Mouse (Mus musculus): ENCODE measurements around the gene Otop2. TPM values are rescaled to one million over a fixed set of nuclear protein-coding genes. Genes with fewer than 3 reads are reported as not detected.

The Otop2 gene
- polyA plus RNA-seq, 1 experiment from 2014 or later: not detected

DNA sequence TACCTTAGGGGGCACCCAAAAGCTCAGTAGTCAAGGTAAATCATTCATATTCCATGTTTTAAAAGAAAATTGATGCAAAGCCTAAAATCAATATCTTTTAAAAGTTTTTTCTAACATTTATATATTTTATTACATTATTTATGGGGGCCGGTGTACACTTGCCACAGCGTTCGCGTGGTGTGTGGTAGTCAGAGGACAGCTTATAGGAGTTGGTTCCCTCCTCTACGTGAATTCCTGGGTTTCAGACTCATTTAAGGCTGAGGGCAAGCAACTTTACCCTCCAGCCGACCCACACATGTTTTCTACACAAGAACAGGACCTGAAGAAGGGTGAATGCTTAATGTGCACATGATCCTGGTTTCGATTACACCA, 29.4 kb upstream of the Otop2 start:
- no peak for ATAC-seq (replicated peaks)
- no peaks in the 10 kb centered on the region for H3K27me3 ChIP-seq (replicated peaks)
- WGBS: 19% methylated on average over 7 of the region's 7 CpGs

GRCm38 (mm10) chr11:115278176-115278575, 28.8 kb upstream of the Otop2 start:
- no peak overlapping the region for H3K4me2 ChIP-seq
- WGBS: 78% methylated on average over 6 of the region's 6 CpGs
- H3K9ac ChIP-seq: no peak overlapping the region
- no peak for ATAC-seq (replicated peaks)
- no peaks in the 10 kb centered on the region for H3K9me3 ChIP-seq
- H3K27ac ChIP-seq: no peak overlapping the region
- no peaks in the 10 kb centered on the region for H3K36me3 ChIP-seq (replicated peaks)
- peaks cover 16% of the 10 kb centered on the region for H3K4me1 ChIP-seq
- no peak overlapping the region for H3K4me3 ChIP-seq
- no peaks in the 10 kb centered on the region for H3K27me3 ChIP-seq (replicated peaks)

More for the DNA sequence above, 29.4 kb upstream of the Otop2 start:
- Histone ChIP-seq H3K9ac (peak overlapping the region; percentile 43), H3K36me3 (replicated peaks) (no peaks in the 10 kb centered on the region), H3K4me3 (peak overlapping the region; percentile 74), H3K9me3 (no peaks in the 10 kb centered on the region), H3K4me2 (peak overlapping the region; percentile 52), H3K4me1 (peaks cover 16% of the 10 kb centered on the region), H3K27ac (peak overlapping the region; percentile 92)

DNA sequence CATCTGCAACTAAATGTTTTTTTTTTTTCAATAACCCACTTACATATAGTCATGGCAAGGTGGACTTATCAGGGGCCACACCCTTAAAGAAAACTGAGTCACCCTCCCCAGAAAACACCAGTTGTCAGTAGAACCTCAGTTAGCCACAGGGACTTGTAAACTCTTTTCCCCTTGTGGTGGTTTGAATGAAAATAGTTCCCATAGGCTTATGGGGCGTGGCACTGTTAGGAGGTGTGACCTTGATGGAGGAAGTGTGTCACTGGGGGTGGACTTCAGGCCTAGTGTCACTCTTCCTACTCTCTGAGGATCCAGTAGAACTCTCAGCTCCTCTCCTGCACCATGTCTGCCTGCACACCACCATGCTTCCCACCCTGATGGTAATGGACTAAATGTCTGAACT, 27.2 kb upstream of the Otop2 start:
- H3K36me3 ChIP-seq (replicated peaks): no peaks in the 10 kb centered on the region
- no peak overlapping the region for H3K9ac ChIP-seq
- WGBS: 59% methylated on average over 1 of the region's 1 CpGs
- H3K4me1 ChIP-seq: peaks cover 16% of the 10 kb centered on the region
- H3K9me3 ChIP-seq: no peaks in the 10 kb centered on the region
- H3K4me3 ChIP-seq: no peak overlapping the region
- no peak for ATAC-seq (replicated peaks)
- no peak overlapping the region for H3K27ac ChIP-seq
- no peaks in the 10 kb centered on the region for H3K27me3 ChIP-seq (replicated peaks)
- no peak overlapping the region for H3K4me2 ChIP-seq

- H3K27me3 ChIP-seq (replicated peaks): no peaks in the 10 kb centered on the region
- ATAC-seq (replicated peaks): no peak
- H3K4me1 ChIP-seq: peaks cover 4% of the 10 kb centered on the region; the same call in 1 of the 2 replicates
- no peaks in the 10 kb centered on the region for H3K9me3 ChIP-seq
- H3K4me3 ChIP-seq: no peak overlapping the region
- peak overlapping the region; percentile 30; the same call in 1 of the 2 replicates for H3K27ac ChIP-seq
- H3K36me3 ChIP-seq (replicated peaks): no peaks in the 10 kb centered on the region
- H3K4me2 ChIP-seq: no peak overlapping the region
- H3K9ac ChIP-seq: no peak overlapping the region
- WGBS: 79% methylated on average over 8 of the region's 8 CpGs
Observed at GRCm38 (mm10) chr11:115282295-115282694, 24.7 kb upstream of the Otop2 start.

DNA sequence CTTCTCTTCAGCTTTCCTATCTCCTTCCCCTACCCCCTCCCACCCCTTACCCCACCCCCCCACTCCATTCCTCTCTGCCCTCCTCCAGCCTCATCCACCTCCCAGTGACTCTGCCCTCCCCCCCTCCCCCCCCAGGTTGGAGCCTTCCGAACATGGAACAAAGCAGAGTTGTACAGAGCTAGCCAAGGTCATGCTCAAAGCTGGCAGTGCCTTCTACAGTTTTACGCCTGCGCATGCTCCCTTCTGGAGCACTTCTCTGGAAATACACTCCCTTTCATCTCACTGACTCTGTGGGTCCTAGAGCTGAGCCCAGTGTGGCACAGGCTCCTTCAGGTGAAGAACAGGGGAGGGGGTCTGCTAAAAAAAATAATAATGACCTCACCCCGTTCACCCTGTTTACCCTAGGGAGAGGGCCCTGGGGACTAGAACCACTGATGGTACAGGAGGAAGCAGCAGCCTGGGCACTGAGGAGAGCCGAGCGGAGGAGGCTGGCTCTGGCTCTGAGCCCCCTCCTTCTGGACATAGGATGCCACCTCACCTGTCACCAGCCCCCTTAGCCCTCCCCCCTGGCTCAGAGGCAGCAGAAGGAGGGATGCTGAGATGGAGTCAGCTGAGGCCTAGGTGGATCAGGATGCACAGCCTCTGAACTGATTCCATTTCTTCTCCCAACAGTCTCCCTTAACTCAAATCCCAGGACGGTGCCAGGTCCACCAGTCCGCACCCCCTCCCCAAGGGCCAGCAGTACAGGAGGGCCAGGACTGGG, 24.1 kb upstream of the Otop2 start:
- H3K27me3 ChIP-seq (replicated peaks): no peaks in the 10 kb centered on the region
- H3K4me1 ChIP-seq: no peaks in the 10 kb centered on the region
- H3K4me2 ChIP-seq: no peak overlapping the region
- H3K4me3 ChIP-seq: no peak overlapping the region
- no peak for ATAC-seq (replicated peaks)
- 78% methylated on average over 8 of the region's 8 CpGs for WGBS
- H3K36me3 ChIP-seq (replicated peaks): no peaks in the 10 kb centered on the region
- no peaks in the 10 kb centered on the region for H3K9me3 ChIP-seq
- no peak overlapping the region for H3K9ac ChIP-seq
- no peak overlapping the region for H3K27ac ChIP-seq

DNA sequence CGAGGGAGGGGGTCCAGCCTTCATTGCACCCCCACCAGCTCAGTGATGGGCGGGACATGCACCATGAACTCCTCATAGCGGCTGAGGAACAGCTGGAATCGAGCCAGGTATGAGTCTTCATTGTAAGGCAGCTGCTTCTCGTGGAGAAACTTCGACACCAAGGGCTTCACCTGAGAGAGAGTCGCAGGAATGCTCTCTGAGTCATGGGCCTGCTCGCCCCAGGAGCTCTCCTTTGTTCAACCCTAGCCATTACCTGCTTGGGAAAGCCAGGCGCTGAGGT, 23.5 kb upstream of the Otop2 start:
- Histone ChIP-seq H3K9me3 (no peaks in the 10 kb centered on the region), H3K4me3 (no peak overlapping the region), H3K9ac (no peak overlapping the region), H3K27ac (no peak overlapping the region), H3K4me1 (no peaks in the 10 kb centered on the region), H3K27me3 (replicated peaks) (no peaks in the 10 kb centered on the region), H3K36me3 (replicated peaks) (no peaks in the 10 kb centered on the region), H3K4me2 (no peak overlapping the region)
- ATAC-seq (replicated peaks): no peak
- 77% methylated on average over 9 of the region's 9 CpGs for WGBS

DNA sequence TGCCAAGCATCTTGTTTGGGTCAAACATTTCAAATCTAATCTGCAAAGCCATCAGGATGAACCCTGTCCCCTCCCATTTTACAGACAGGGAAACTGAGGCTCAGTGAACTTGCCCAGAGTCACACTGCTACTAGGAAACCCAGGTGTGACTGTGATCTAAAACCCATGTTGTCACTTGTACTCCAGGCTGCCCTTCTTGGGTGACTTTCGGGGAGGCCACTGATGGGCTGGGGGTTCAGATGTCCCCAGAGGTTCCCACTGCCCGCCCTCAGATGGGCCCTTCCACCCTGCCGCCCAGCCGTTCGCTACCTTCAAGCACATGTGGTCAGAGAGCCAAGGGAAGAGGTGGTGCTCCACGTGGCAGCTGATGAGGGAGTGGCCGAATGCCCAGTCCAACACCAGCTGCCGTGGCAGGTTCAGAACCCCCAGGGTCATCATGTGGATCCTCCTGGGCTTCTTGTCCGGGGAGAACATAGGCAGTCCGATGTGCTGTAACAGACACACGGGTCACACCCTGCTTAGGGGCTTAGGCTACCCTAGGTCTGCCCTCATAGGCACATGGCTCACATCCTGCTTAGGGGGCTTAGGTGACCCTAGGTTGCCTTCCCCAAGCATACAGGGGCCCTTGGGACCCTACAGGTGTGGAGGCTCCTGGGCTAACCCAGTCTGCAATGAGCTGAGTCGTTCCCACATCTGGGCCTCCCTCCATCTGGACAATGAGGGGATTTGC, 22.9 kb upstream of the Otop2 start:
- no peaks in the 10 kb centered on the region for H3K27me3 ChIP-seq (replicated peaks)
- WGBS: 88% methylated on average over 12 of the region's 12 CpGs
- ATAC-seq (replicated peaks): no peak
- H3K9ac ChIP-seq: no peak overlapping the region
- H3K36me3 ChIP-seq (replicated peaks): no peaks in the 10 kb centered on the region
- no peaks in the 10 kb centered on the region for H3K4me1 ChIP-seq
- no peak overlapping the region for H3K4me3 ChIP-seq
- H3K9me3 ChIP-seq: no peaks in the 10 kb centered on the region
- H3K4me2 ChIP-seq: no peak overlapping the region
- no peak overlapping the region for H3K27ac ChIP-seq

DNA sequence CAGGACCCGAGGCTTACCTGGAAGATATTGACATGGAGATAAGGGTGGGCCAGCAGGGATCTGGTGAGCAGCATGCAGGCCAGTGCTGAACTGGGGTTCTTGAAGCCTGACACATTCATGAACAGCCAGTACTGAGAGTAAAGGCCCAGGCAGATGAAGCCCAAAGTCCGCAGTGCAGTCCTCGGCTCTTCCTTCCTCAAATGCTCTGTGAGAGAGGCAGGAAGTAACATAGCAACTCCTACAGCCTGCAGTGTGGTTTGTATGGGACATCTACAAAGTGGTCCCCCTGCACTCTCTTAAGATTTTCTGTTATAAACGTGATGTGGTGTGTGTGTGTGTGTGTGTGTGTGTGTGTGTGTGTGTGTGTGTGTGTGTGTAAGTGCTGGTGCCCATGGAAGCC, 21.7 kb upstream of the Otop2 start:
- Histone ChIP-seq H3K4me2 (no peak overlapping the region), H3K9ac (no peak overlapping the region), H3K27ac (no peak overlapping the region), H3K4me3 (no peak overlapping the region), H3K4me1 (no peaks in the 10 kb centered on the region), H3K36me3 (replicated peaks) (no peaks in the 10 kb centered on the region), H3K27me3 (replicated peaks) (no peaks in the 10 kb centered on the region), H3K9me3 (no peaks in the 10 kb centered on the region)
- WGBS: 79% methylated on average over 4 of the region's 4 CpGs
- ATAC-seq (replicated peaks): no peak

DNA sequence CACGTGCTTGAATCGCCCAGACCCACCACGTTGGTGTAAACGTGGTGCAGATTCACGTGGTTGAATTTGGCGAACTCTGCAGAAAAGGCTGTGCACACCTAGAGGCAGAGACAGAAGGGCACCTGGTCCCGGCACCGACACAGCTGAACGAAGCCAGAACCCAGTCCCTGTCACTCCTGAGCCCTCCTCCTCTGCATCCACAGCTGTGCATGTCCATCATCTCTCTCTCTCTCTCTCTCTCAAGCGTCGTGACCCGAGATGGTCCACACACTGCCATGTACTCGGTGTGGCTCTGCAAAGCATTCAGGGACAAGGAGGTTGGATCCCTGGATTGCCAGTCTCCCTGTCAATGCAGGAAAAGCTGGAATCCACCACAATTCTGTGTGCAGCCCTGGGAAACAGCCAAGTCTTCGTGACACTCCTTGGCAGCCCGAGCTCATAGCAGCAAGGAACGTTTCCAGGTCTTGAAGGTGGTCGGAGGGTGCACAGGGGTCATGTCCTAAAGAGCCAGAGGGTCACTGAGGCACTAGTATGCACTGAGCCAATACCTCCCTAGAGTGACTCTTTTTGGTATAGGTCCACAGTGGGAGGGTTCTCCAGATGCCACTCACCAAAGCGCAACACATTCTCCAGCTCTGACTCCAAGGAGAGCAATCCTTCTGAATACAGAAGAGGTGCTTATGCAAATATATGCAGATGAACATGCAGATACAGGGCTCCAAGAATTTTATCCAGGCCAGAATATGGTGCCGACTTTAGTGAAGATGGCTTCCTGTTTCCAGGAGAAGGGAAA, 20.6 kb upstream of the Otop2 start:
- WGBS: 71% methylated on average over 19 of the region's 19 CpGs
- no peak; the same call in 1 of the 2 replicates for ATAC-seq (replicated peaks)

DNA sequence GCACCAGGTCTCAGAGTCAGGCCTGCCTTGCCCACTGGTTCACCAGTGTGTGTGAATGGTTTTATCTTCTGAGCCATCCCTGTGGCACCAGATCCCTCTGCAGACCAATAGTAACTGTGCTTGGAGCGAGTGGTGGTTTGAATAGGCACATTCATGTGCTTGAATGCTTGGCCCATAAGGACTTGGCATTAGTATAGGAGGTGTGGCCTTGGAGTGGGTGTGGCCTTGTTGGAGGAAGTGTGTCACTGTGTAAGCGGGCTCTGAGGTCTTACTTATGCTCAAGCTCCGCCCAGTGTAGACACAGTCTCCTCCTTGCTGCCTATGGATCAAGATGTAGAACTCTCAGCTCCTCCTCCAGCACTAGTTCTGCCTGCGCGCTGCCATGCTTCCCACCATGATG, 19.6 kb upstream of the Otop2 start:
- H3K9ac ChIP-seq: no peak overlapping the region
- no peak overlapping the region for H3K4me2 ChIP-seq
- no peaks in the 10 kb centered on the region for H3K27me3 ChIP-seq (replicated peaks)
- WGBS: 83% methylated on average over 5 of the region's 5 CpGs
- no peaks in the 10 kb centered on the region for H3K9me3 ChIP-seq
- H3K4me3 ChIP-seq: no peak overlapping the region
- H3K36me3 ChIP-seq (replicated peaks): no peaks in the 10 kb centered on the region
- ATAC-seq (replicated peaks): no peak
- no peak overlapping the region for H3K27ac ChIP-seq
- no peaks in the 10 kb centered on the region for H3K4me1 ChIP-seq

More for the DNA sequence above, 20.6 kb upstream of the Otop2 start:
- peak overlapping the region; percentile 45; the same call in 1 of the 2 replicates for H3K27ac ChIP-seq
- no peak overlapping the region for H3K4me2 ChIP-seq
- no peak overlapping the region for H3K4me3 ChIP-seq
- H3K36me3 ChIP-seq (replicated peaks): no peaks in the 10 kb centered on the region
- no peaks in the 10 kb centered on the region for H3K27me3 ChIP-seq (replicated peaks)
- H3K9ac ChIP-seq: no peak overlapping the region
- no peaks in the 10 kb centered on the region for H3K9me3 ChIP-seq
- no peaks in the 10 kb centered on the region for H3K4me1 ChIP-seq

- H3K4me3 ChIP-seq: no peak overlapping the region
- ATAC-seq (replicated peaks): no peak
- no peak overlapping the region for H3K9ac ChIP-seq
- H3K36me3 ChIP-seq (replicated peaks): no peaks in the 10 kb centered on the region
- H3K27ac ChIP-seq: no peak overlapping the region
- H3K4me1 ChIP-seq: no peaks in the 10 kb centered on the region
- 86% methylated on average over 2 of the region's 2 CpGs for WGBS
- no peaks in the 10 kb centered on the region for H3K9me3 ChIP-seq
- no peak overlapping the region for H3K4me2 ChIP-seq
- no peaks in the 10 kb centered on the region for H3K27me3 ChIP-seq (replicated peaks)
Observed at GRCm38 (mm10) chr11:115288305-115288704, 18.7 kb upstream of the Otop2 start.

DNA sequence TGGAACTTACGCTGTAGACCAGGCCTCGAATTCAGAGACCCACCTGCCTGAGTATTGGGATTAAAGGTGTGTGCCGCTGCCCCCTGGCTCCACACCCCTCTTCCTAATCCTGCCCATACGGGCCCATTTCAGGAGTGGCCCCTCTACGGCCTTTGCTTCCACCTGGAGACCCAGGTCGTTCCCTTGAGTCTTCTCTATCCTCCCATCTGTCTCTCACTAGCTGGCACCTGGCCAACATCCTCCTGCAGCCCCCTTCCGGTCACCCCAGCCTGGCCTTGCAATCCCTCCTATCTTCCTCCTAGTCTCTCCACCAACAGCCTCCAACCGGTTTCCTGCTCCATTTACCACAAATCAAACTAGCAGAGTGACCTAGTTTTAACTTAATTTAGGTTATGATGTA, 17.1 kb upstream of the Otop2 start:
- no peaks in the 10 kb centered on the region for H3K27me3 ChIP-seq (replicated peaks)
- no peak overlapping the region for H3K9ac ChIP-seq
- no peak overlapping the region for H3K4me2 ChIP-seq
- WGBS: 84% methylated on average over 8 of the region's 8 CpGs
- no peaks in the 10 kb centered on the region for H3K4me1 ChIP-seq
- H3K27ac ChIP-seq: no peak overlapping the region
- ATAC-seq (replicated peaks): no peak
- no peaks in the 10 kb centered on the region for H3K36me3 ChIP-seq (replicated peaks)
- no peaks in the 10 kb centered on the region for H3K9me3 ChIP-seq
- H3K4me3 ChIP-seq: no peak overlapping the region
